Mouse (Mus musculus): ENCODE results near the gene Spryd3. TPM values are rescaled to one million over a fixed set of nuclear protein-coding genes. Genes with fewer than 3 reads are reported as not detected.
"Not testable (repeated sequence)": the region's sequence is repeated elsewhere in the genome, so short reads cannot be mapped to it uniquely, and the experiment has no call there.

Gene Spryd3
- total RNA-seq, 2 experiments from 2014 or later: 12.6 to 24.2 TPM

- ATAC-seq (replicated peaks; ENCODE audit: poor library complexity, severe bottlenecking): no peak
Observed at GRCm38 (mm10) chr15:102101672-102102541, 34.1 kb downstream of the Spryd3 start.

- ATAC-seq (replicated peaks; ENCODE audit: poor library complexity, severe bottlenecking): no peak
Observed at GRCm38 (mm10) chr15:102100996-102101671, 34.9 kb downstream of the Spryd3 start.

- peak; percentile 68 for ATAC-seq (replicated peaks; ENCODE audit: poor library complexity, severe bottlenecking)
Observed at GRCm38 (mm10) chr15:102100161-102100981, 35.7 kb downstream of the Spryd3 start, which contains the start of gene Tns2. Gene Tns2 (plus strand): TSS chr15:102100413.

- no peak for ATAC-seq (replicated peaks; ENCODE audit: poor library complexity, severe bottlenecking)
Observed at GRCm38 (mm10) chr15:102099771-102100160, 36.3 kb downstream of the Spryd3 start.

GRCm38 (mm10) chr15:102099260-102099659 lies 36.8 kb downstream of the Spryd3 start:
- ATAC-seq (replicated peaks; ENCODE audit: poor library complexity, severe bottlenecking): no peak

GRCm38 (mm10) chr15:102097991-102098555 lies 38.0 kb downstream of the Spryd3 start:
- no peak for ATAC-seq (replicated peaks; ENCODE audit: poor library complexity, severe bottlenecking)

- ATAC-seq (replicated peaks; ENCODE audit: poor library complexity, severe bottlenecking): no peak
Observed at GRCm38 (mm10) chr15:102097147-102097915, 38.7 kb downstream of the Spryd3 start.

- ATAC-seq (replicated peaks; ENCODE audit: poor library complexity, severe bottlenecking): no peak
Observed at GRCm38 (mm10) chr15:102094988-102095387, 41.0 kb downstream of the Spryd3 start.

GRCm38 (mm10) chr15:102094157-102094556 lies 41.9 kb downstream of the Spryd3 start:
- no peak for ATAC-seq (replicated peaks; ENCODE audit: poor library complexity, severe bottlenecking)

- no peak for ATAC-seq (replicated peaks; ENCODE audit: poor library complexity, severe bottlenecking)
Observed at GRCm38 (mm10) chr15:102092222-102092621, 43.8 kb downstream of the Spryd3 start.

GRCm38 (mm10) chr15:102091688-102092087 lies 44.3 kb downstream of the Spryd3 start:
- ATAC-seq (replicated peaks; ENCODE audit: poor library complexity, severe bottlenecking): no peak

- ATAC-seq (replicated peaks; ENCODE audit: poor library complexity, severe bottlenecking): peak; percentile 90
Observed at GRCm38 (mm10) chr15:102091063-102091679, 44.9 kb downstream of the Spryd3 start.

GRCm38 (mm10) chr15:102089914-102090585 lies 46.0 kb downstream of the Spryd3 start:
- ATAC-seq (replicated peaks; ENCODE audit: poor library complexity, severe bottlenecking): no peak

- ATAC-seq (replicated peaks; ENCODE audit: poor library complexity, severe bottlenecking): no peak
Observed at GRCm38 (mm10) chr15:102083028-102083427, 53.0 kb downstream of the Spryd3 start.

- no peak for ATAC-seq (replicated peaks; ENCODE audit: poor library complexity, severe bottlenecking)
Observed at GRCm38 (mm10) chr15:102082148-102082547, 53.9 kb downstream of the Spryd3 start.

- no peak for ATAC-seq (replicated peaks; ENCODE audit: poor library complexity, severe bottlenecking)
Observed at GRCm38 (mm10) chr15:102080429-102080828, 55.6 kb downstream of the Spryd3 start.

- ATAC-seq (replicated peaks; ENCODE audit: poor library complexity, severe bottlenecking): not testable (repeated sequence)
Observed at GRCm38 (mm10) chr15:102079924-102080323, 56.1 kb downstream of the Spryd3 start.

GRCm38 (mm10) chr15:102079221-102079620 lies 56.8 kb downstream of the Spryd3 start:
- no peak for ATAC-seq (replicated peaks; ENCODE audit: poor library complexity, severe bottlenecking)

All from granulocyte monocyte progenitor cell, adult 5-6 weeks (primary cell).